Comparison of ENCODE assay signal across 1 mouse cellular context in the genomic region with DNA sequence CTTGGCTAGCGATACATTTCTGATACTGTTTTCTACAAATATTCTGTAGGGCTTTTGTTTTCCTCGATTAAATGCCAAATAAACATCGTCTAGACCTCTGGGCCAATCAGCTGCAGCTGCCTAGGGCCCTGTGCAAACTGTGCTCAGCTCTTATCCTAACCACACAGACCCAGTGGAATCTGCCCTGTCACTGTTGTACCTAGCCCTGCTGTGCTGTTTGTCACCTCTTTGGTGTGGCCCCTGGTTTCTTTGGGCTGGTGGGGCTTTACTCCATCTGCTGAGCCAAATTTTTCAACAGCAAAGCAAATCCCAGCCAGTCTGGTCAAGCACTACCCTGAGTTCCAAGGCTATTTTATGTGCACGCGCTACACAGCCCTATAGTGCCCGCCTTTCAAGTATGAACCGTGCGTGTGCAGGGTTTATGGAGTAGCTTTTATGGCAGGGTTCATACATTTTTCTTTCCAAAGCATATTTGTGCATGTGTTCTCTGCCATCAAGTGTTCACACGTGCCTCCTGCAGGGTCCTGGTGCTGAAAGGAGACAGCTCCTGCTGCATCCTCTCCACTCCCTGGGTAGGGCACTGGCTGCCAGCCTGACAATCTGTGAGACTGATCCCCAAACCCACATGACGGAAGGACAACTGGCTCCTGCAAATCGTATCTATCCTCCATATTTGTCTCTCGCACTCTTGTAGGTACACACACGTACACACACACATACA.
TF ChIP-seq lines count a peak whose summit lies in the region.

No protein-coding gene starts in this region.

TF ChIP-seq in MEL, 35 proteins besides CTCF, POLR2A, EP300 and RAD21:
- no peak for TF ChIP-seq MAZ (IDR thresholded peaks at IDR 0.05; ENCODE audit: low read depth, low read length)
- TF ChIP-seq TAL1 (IDR thresholded peaks at IDR 0.05; ENCODE audit: low read length) = peak; percentile 92
- TF ChIP-seq MAX (IDR thresholded peaks at IDR 0.05; ENCODE audit: low read length) = peak; percentile 55; the same call in 1 of the 2 replicates
- no peak for TF ChIP-seq POLR2AphosphoS2 (IDR thresholded peaks at IDR 0.05; ENCODE audit: low read length)
- TF ChIP-seq KAT2A (conservative IDR thresholded peaks at IDR 0.05; ENCODE audit: low read depth, low read length) = no peak
- peak; percentile 90 for TF ChIP-seq TCF12 (IDR thresholded peaks at IDR 0.05; ENCODE audit: low read depth, low read length)
- TF ChIP-seq ETS1 (IDR thresholded peaks at IDR 0.05; ENCODE audit: low read depth, low read length) = peak; percentile 93
- no peak for TF ChIP-seq CHD2 (IDR thresholded peaks at IDR 0.05; ENCODE audit: low read length)
- peak; percentile 75; the same call in 1 of the 2 replicates for TF ChIP-seq RCOR1 (IDR thresholded peaks at IDR 0.05; ENCODE audit: low read depth, low read length)
- no peak for TF ChIP-seq JUND (IDR thresholded peaks at IDR 0.05; ENCODE audit: low read depth, low read length)
- no peak for TF ChIP-seq UBTF (IDR thresholded peaks at IDR 0.05; ENCODE audit: borderline replicate concordance, insufficient read depth, low read depth, low read length)
- no peak for TF ChIP-seq MYB (IDR thresholded peaks at IDR 0.05; ENCODE audit: low read depth, low read length)
- TF ChIP-seq ZKSCAN1 (IDR thresholded peaks at IDR 0.05; ENCODE audit: low read depth, low read length) = no peak
- no peak for TF ChIP-seq NRF1 (IDR thresholded peaks at IDR 0.05; ENCODE audit: insufficient read depth, low read depth, low read length, poor library complexity, severe bottlenecking)
- no peak for TF ChIP-seq ZC3H11A (IDR thresholded peaks at IDR 0.05; ENCODE audit: low read depth, low read length)
- TF ChIP-seq MYC (IDR thresholded peaks at IDR 0.05; ENCODE audit: low read depth, low read length) = no peak
- TF ChIP-seq MAFK (IDR thresholded peaks at IDR 0.05; ENCODE audit: borderline replicate concordance, low read depth, low read length) = 0 out of 2 replicates have a peak, but pooled peaks have one; percentile 27
- TF ChIP-seq HCFC1 (IDR thresholded peaks at IDR 0.05; ENCODE audit: low read depth, low read length) = no peak; the same call in 1 of the 2 replicates
- no peak; the same call in none of the 2 replicates for TF ChIP-seq MXI1 (IDR thresholded peaks at IDR 0.05; ENCODE audit: low read depth, low read length)
- TF ChIP-seq USF2 (IDR thresholded peaks at IDR 0.05; ENCODE audit: borderline replicate concordance in 1 of 2, insufficient read depth in 1 of 2, low read depth in 1 of 2, low read length in 2 of 2) = no peak
- TF ChIP-seq ZNF384 (IDR thresholded peaks at IDR 0.05; ENCODE audit: low read depth, low read length) = no peak
- TF ChIP-seq ELF1 (IDR thresholded peaks at IDR 0.05; ENCODE audit: low read depth, low read length) = no peak
- TF ChIP-seq SMC3 (IDR thresholded peaks at IDR 0.05; ENCODE audit: low read depth, low read length) = no peak
- no peak for TF ChIP-seq POLR2AphosphoS5 (IDR thresholded peaks at IDR 0.05; ENCODE audit: borderline replicate concordance, low read depth, low read length)
- no peak for TF ChIP-seq ZMIZ1 (IDR thresholded peaks at IDR 0.05; ENCODE audit: low read depth, low read length)
- TF ChIP-seq E2F4 (IDR thresholded peaks at IDR 0.05; ENCODE audit: borderline replicate concordance, low read depth, low read length) = no peak
- peak; percentile 69; the same call in 1 of the 2 replicates for TF ChIP-seq SIN3A (IDR thresholded peaks at IDR 0.05; ENCODE audit: low read length)
- no peak for TF ChIP-seq TBP (IDR thresholded peaks at IDR 0.05; ENCODE audit: low read depth, low read length)
- TF ChIP-seq NELFE (IDR thresholded peaks at IDR 0.05; ENCODE audit: low read depth, low read length) = no peak
- peak; percentile 75 for TF ChIP-seq GATA1 (IDR thresholded peaks at IDR 0.05; ENCODE audit: low read depth, low read length)
- peak; percentile 70 for TF ChIP-seq GABPA (IDR thresholded peaks at IDR 0.05; ENCODE audit: low read depth, low read length)
- no peak for TF ChIP-seq USF1 (IDR thresholded peaks at IDR 0.05; ENCODE audit: low read depth, low read length)
- TF ChIP-seq CHD1 (IDR thresholded peaks at IDR 0.05; ENCODE audit: low read depth, low read length) = no peak; the same call in 1 of the 2 replicates
- no peak for TF ChIP-seq MEF2A (IDR thresholded peaks at IDR 0.05; ENCODE audit: extremely low read depth, insufficient replicate concordance, low read depth, low read length, poor library complexity, severe bottlenecking)
- TF ChIP-seq BHLHE40 (IDR thresholded peaks at IDR 0.05; ENCODE audit: borderline replicate concordance, low read depth, low read length) = no peak
TF ChIP-seq in MEL: peak in this region for 9.
